Mouse (Mus musculus) kidney, adult 18-20 months (tissue): ENCODE measurements around the gene Ano4.
A peak's percentile ranks its signal among the peaks of the same experiment; 100 is the strongest.
"Not testable (repeated sequence)": the region's sequence is repeated elsewhere in the genome, so short reads cannot be mapped to it uniquely, and the experiment has no call there.

ENCODE experiments used
- DNase-seq: peaks from one replicate; pipeline ENCODE4 v3.0.0; 2021

The Ano4 gene

GRCm38 (mm10) chr10:89111466-89111865 lies 233.1 kb downstream of the Ano4 start:
- no peak for DNase-seq

GRCm38 (mm10) chr10:89110917-89111316 lies 233.6 kb downstream of the Ano4 start:
- DNase-seq, result no peak

GRCm38 (mm10) chr10:89103594-89103993 lies 241.0 kb downstream of the Ano4 start:
- no peak for DNase-seq

GRCm38 (mm10) chr10:89102025-89102424 lies 242.5 kb downstream of the Ano4 start:
- DNase-seq, result no peak

GRCm38 (mm10) chr10:89098183-89098582 lies 246.4 kb downstream of the Ano4 start:
- no peak for DNase-seq

GRCm38 (mm10) chr10:89092350-89093040 lies 252.1 kb downstream of the Ano4 start:
- DNase-seq, result no peak

- no peak for DNase-seq
These were observed 267.1 kb downstream of the Ano4 start for GRCm38 (mm10) chr10:89077447-89077846.

GRCm38 (mm10) chr10:89055891-89056290 lies 288.7 kb downstream of the Ano4 start:
- DNase-seq, result no peak

- DNase-seq, result not testable (repeated sequence)
These were observed 299.6 kb downstream of the Ano4 start for GRCm38 (mm10) chr10:89044921-89045320.

GRCm38 (mm10) chr10:89044166-89044565 lies 300.4 kb downstream of the Ano4 start:
- no peak for DNase-seq

- DNase-seq, result no peak
These were observed 325.6 kb downstream of the Ano4 start for GRCm38 (mm10) chr10:89018926-89019325.

- no peak for DNase-seq
These were observed 336.3 kb downstream of the Ano4 start for GRCm38 (mm10) chr10:89008303-89008702.

GRCm38 (mm10) chr10:89004518-89004917 lies 340.0 kb downstream of the Ano4 start:
- no peak for DNase-seq

GRCm38 (mm10) chr10:88986925-88987324 lies 357.6 kb downstream of the Ano4 start:
- DNase-seq, result no peak

- DNase-seq, result peak; percentile 19
These were observed 361.1 kb downstream of the Ano4 start for GRCm38 (mm10) chr10:88983444-88983843.

- no peak for DNase-seq
These were observed 365.1 kb downstream of the Ano4 start for GRCm38 (mm10) chr10:88979451-88979850.

- no peak for DNase-seq
These were observed 365.6 kb downstream of the Ano4 start for GRCm38 (mm10) chr10:88978932-88979331.

- DNase-seq, result no peak
These were observed 373.4 kb downstream of the Ano4 start for GRCm38 (mm10) chr10:88970951-88971725.

- DNase-seq, result no peak
These were observed 376.0 kb downstream of the Ano4 start for GRCm38 (mm10) chr10:88968586-88968985.

GRCm38 (mm10) chr10:88960791-88961190 lies 383.8 kb downstream of the Ano4 start:
- DNase-seq, result no peak

GRCm38 (mm10) chr10:88950297-88950653 lies 394.3 kb downstream of the Ano4 start:
- no peak for DNase-seq

- DNase-seq, result no peak
These were observed 394.8 kb downstream of the Ano4 start for GRCm38 (mm10) chr10:88949649-88950296.
